Mouse (Mus musculus): ENCODE measurements around the gene Sh3bgr. TPM values are rescaled to one million over a fixed set of nuclear protein-coding genes. Genes with fewer than 3 reads are reported as not detected.

The Sh3bgr gene
- polyA plus RNA-seq, 1 experiment = 18.2 TPM

DNA sequence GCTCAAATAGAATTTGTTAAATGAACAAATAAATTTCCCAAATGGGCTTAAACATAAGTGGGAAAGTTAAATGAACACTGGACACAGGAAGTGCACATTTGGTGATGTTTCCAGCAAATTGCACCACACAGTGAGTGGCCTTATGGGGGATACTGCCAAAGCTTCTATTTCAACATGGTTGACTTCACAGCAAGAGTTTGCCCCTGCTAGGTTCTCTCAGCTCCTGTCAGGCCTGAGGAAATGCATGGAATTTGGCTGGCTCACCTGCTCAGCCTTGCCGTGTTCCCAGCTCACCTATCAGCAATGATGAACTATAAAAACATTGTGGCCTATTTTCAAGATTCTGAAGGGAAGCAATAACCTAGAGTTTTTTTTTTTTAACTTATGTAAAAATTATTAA, 39.3 kb upstream of the Sh3bgr start:
- 91% methylated on average over 1 of the region's 1 CpGs for WGBS
- TF ChIP-seq POLR2A (IDR thresholded peaks at IDR 0.05; ENCODE audit: borderline replicate concordance, extremely low read depth, low read depth, low read length) (no peak), CTCF (IDR thresholded peaks at IDR 0.05; ENCODE audit: insufficient read depth, low read length) (no peak)

DNA sequence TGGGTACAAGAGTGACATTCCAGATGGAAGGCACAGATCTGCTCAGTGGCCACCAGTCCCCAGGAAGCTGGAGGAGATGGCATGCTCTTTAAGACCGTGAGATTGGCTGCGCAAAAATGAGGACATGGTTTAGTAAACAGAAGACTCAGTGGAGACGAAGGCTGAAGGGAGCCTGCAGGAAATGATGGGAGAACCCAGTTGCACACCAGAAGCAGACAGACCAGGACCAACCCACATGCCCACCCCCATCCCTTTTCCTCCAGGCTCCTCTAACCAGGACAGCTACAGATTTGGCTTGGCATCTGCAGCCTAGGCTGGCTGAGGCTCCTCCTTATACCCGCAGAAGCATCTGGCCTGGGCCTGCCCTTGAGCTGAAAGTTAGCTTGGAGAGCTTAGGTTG, 38.9 kb upstream of the Sh3bgr start:
- no peak for DNase-seq
- no peak for TF ChIP-seq POLR2A (IDR thresholded peaks at IDR 0.05; ENCODE audit: borderline replicate concordance, extremely low read depth, low read depth, low read length)
- no peak for TF ChIP-seq CTCF (IDR thresholded peaks at IDR 0.05; ENCODE audit: insufficient read depth, low read length)
- Histone ChIP-seq H3K4me3 (replicated peaks; ENCODE audit: extremely low read depth, low read depth, low read length) (no peak overlapping the region), H3K4me1 (ENCODE audit: control insufficient read depth, insufficient read depth, low read length) (no peaks in the 10 kb centered on the region)
- 84% methylated on average over 4 of the region's 4 CpGs for WGBS

More for the DNA sequence above, 39.3 kb upstream of the Sh3bgr start:
- no peak overlapping the region for H3K4me3 ChIP-seq (replicated peaks; ENCODE audit: extremely low read depth, low read depth, low read length)
- H3K4me1 ChIP-seq (ENCODE audit: control insufficient read depth, insufficient read depth, low read length) = no peaks in the 10 kb centered on the region
- no peak for DNase-seq

DNA sequence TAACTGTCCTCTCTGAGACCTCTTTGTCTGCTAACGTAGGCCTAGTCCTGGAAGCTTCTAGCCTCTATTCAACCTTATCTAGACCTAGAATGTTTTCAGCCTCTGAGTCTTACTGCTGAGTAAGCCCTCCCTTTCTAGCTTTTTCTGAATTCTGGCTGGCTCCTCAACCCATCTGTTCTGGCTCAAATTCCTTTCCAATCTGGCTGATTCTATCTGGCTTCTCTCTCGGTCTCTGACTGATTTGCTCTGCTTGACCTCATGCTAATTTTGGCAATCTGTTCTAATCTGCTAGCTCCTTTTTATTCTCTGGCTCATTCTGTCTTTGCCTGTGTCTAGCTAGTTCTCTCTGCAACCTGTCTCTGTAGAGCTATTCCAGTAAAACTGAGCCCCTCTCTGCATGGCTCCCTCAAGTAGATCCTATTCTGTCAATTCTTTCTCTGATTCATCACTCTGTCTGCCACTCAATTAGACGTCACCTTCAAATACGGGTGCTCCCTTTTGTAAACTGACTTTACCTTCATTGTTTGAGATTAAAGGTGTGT, 34.5 kb upstream of the Sh3bgr start:
- WGBS = 63% methylated on average over 4 of the region's 4 CpGs
- no peaks in the 10 kb centered on the region for H3K4me1 ChIP-seq (ENCODE audit: control insufficient read depth, insufficient read depth, low read length)
- TF ChIP-seq POLR2A (IDR thresholded peaks at IDR 0.05; ENCODE audit: borderline replicate concordance, extremely low read depth, low read depth, low read length) = no peak
- TF ChIP-seq CTCF (IDR thresholded peaks at IDR 0.05; ENCODE audit: insufficient read depth, low read length) = no peak
- H3K4me3 ChIP-seq (replicated peaks; ENCODE audit: extremely low read depth, low read depth, low read length) = no peak overlapping the region
- no peak for DNase-seq

DNA sequence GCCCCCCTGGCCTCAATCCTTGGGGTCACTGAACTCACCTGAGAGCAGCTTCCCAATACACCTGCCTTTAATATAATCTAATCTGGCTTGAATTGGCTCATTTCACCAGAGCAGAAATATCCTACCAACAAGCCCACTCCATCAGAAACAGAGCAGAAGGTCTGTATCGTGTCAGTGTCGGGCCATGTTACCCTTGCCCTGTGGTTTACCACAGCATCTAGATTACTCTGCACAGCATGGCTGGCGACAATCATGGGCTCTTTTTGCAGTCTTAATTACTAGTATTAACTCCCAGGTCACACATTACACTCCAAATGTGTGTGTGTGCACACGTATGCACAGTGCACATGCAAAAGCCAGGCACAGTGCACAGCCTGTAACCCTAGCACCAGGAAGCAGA, 31.4 kb upstream of the Sh3bgr start:
- WGBS = 92% methylated on average over 4 of the region's 4 CpGs
- no peak overlapping the region for H3K4me3 ChIP-seq (replicated peaks; ENCODE audit: extremely low read depth, low read depth, low read length)
- DNase-seq = no peak
- no peaks in the 10 kb centered on the region for H3K4me1 ChIP-seq (ENCODE audit: control insufficient read depth, insufficient read depth, low read length)
- TF ChIP-seq CTCF (IDR thresholded peaks at IDR 0.05; ENCODE audit: insufficient read depth, low read length) = no peak
- TF ChIP-seq POLR2A (IDR thresholded peaks at IDR 0.05; ENCODE audit: borderline replicate concordance, extremely low read depth, low read depth, low read length) = no peak

DNA sequence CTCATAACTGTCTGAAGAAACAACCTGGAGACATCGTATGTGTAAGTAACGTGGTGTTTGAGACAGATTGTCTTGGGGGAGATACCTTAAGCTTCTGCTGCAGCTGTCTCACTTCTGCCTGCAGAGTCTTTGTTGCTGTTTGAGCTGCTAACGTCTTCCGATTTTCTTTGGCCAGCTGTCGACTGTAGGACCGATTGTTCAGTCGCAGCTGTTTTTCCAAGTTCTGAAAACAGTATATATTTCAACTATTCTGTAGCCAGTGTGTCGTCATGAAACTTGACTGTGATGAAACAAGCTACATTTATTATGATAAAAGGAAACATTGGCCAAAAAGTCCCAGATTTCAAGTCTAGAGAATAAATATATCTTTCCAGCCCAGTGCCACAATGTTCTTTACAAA, 26.6 kb upstream of the Sh3bgr start:
- WGBS = 72% methylated on average over 8 of the region's 8 CpGs
- Histone ChIP-seq H3K4me3 (replicated peaks; ENCODE audit: extremely low read depth, low read depth, low read length) (no peak overlapping the region), H3K4me1 (ENCODE audit: control insufficient read depth, insufficient read depth, low read length) (no peaks in the 10 kb centered on the region)
- no peak for DNase-seq
- TF ChIP-seq POLR2A (IDR thresholded peaks at IDR 0.05; ENCODE audit: borderline replicate concordance, extremely low read depth, low read depth, low read length) (no peak), CTCF (IDR thresholded peaks at IDR 0.05; ENCODE audit: insufficient read depth, low read length) (no peak)

DNA sequence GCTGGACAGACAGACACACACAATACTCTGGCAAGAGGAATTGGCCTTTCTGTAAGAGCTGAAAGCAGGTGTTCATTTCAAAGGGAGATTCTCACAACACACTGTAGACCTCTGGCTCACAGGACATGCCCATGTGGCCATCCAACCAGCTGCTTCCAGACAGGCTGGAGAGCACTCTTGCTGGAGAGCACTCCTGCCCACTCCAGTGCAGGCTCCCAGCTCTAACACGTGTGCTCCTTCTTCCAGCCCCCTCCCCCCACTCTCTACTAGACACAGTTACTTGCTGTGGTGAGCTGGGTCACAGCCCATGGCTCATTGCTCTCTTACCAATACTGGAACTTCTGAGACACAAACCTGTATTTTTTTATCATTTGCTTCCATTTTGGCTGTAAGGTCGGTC, 24.9 kb upstream of the Sh3bgr start:
- 34% methylated on average over 2 of the region's 2 CpGs for WGBS
- TF ChIP-seq CTCF (IDR thresholded peaks at IDR 0.05; ENCODE audit: insufficient read depth, low read length) = no peak
- TF ChIP-seq POLR2A (IDR thresholded peaks at IDR 0.05; ENCODE audit: borderline replicate concordance, extremely low read depth, low read depth, low read length) = no peak
- H3K4me3 ChIP-seq (replicated peaks; ENCODE audit: extremely low read depth, low read depth, low read length) = no peak overlapping the region
- peak; percentile 73 for DNase-seq
- H3K4me1 ChIP-seq (ENCODE audit: control insufficient read depth, insufficient read depth, low read length) = no peaks in the 10 kb centered on the region

DNA sequence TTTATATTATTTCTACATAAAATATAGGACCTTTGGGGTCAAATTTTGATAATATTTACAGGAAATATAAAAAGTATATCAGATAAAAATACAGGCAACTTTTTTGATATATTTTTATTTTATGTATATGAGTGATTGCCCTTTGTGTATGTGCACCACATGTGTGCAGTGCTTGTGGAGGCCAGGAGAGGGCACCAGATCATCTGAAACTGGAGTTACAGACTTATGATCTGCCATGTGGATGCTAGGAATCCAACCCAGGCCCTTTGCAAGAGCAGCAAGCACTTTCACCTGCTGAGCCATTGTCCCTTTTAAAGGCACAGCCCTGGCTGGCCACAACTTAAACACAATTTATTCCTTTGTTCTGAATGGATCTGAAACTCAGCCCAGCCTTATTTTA, 21.1 kb upstream of the Sh3bgr start:
- no peak for DNase-seq
- no peaks in the 10 kb centered on the region for H3K4me1 ChIP-seq (ENCODE audit: control insufficient read depth, insufficient read depth, low read length)
- TF ChIP-seq POLR2A (IDR thresholded peaks at IDR 0.05; ENCODE audit: borderline replicate concordance, extremely low read depth, low read depth, low read length) (no peak), CTCF (IDR thresholded peaks at IDR 0.05; ENCODE audit: insufficient read depth, low read length) (no peak)
- no peak overlapping the region for H3K4me3 ChIP-seq (replicated peaks; ENCODE audit: extremely low read depth, low read depth, low read length)

DNA sequence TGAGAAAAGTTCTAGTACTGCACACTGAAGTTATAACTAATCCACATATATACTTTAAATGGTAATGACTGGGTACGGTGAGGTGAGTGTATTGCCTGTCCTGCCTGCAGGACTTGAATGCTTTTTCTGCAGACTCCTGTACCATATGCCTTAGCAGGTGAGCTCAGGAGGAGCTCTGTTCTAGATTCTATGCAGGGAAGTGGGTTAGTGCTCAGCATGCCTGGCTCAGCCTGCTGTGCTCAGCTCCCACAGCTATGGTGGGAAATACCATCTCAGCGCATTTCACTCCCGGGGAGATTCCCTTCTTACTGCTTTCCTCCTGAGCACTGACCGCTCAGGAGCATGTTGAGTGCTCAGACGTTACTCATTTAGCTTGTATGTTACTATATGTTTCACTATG, 12.6 kb upstream of the Sh3bgr start:
- no peaks in the 10 kb centered on the region; the same call in 1 of the 2 replicates for H3K4me1 ChIP-seq (ENCODE audit: control insufficient read depth, insufficient read depth, low read length)
- TF ChIP-seq CTCF (IDR thresholded peaks at IDR 0.05; ENCODE audit: insufficient read depth, low read length) = no peak
- TF ChIP-seq POLR2A (IDR thresholded peaks at IDR 0.05; ENCODE audit: borderline replicate concordance, extremely low read depth, low read depth, low read length) = no peak
- no peak overlapping the region for H3K4me3 ChIP-seq (replicated peaks; ENCODE audit: extremely low read depth, low read depth, low read length)
- WGBS = 80% methylated on average over 5 of the region's 5 CpGs
- DNase-seq = no peak

DNA sequence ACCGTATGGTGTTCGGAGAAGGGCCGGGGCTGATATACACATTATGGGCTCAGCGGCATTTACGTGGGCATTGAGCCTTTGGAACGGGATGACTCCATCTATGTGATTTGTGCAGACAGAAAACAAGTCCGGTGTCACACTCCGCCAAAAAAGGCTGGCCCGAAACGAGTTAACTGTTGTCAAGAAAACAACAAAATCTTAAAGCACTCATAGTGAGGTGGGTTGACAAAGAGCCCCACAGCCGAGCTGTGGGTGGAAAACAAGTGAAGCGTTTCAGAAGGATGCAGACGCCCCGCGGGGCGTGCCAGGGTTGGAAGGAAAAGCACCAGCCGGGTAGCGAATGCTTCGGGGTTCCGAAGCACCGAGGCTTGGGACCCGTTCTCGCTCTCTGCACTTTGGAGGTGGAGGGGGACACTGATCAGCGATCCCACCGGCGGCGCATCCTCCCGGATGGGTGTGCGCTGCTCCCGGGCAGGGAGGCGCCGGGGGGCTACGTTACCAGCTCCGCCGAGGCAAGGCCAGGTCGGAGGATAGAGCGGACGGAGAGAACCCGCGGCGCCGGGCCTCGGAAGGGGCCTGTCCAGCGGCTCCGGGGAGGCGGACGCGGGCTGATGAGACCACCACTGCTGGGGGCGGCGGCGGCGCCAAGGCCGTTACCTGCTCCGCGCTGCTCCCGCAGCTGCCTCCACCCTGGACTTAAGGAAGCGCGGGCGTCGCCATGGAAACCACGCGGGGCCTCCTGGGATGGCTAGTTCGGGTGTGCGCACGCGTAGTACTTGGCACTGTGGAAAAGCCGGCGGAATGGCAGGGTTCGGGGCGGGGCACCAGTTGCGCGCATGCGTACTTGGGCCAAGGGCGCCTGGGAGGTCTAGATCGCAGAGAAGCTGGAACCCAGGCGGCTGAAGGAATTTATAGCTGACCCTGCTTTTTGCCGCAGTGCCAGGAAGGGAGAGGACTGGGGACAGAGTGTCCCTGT, 8.4 kb upstream of the Sh3bgr start, which contains the start of gene Lca5l:
Gene Lca5l, minus strand, starts transcription at position 741 of the 976 bp plus-strand sequence.
- Histone ChIP-seq H3K4me1 (ENCODE audit: control insufficient read depth, insufficient read depth, low read length) (no peaks in the 10 kb centered on the region; the same call in 1 of the 2 replicates), H3K4me3 (replicated peaks; ENCODE audit: extremely low read depth, low read depth, low read length) (peak within 1 kb of the TSS; percentile 87)
- no peak for TF ChIP-seq CTCF (IDR thresholded peaks at IDR 0.05; ENCODE audit: insufficient read depth, low read length)
- peak; percentile 56; the same call in 1 of the 2 replicates for TF ChIP-seq POLR2A (IDR thresholded peaks at IDR 0.05; ENCODE audit: borderline replicate concordance, extremely low read depth, low read depth, low read length)
- DNase-seq = peak; percentile 99
- under 1% methylated on average over 76 of the region's 77 CpGs for WGBS

DNA sequence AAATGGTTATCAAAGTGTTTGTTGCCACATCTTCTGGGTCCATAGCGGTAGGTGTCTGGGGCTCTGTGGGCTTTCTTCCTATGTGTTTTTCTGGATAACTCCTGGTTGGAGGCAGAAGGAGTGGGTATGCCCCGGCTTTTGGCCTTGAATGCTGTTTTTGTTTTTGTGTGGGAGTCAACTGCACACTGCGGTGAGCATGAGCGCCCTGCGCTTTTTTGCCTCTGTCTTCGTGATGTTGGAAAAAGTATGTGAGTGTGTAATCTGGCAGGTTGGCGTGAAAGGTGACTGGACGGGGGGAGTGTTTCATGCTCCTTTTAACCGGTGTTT, 415 bp downstream of the Sh3bgr start:
- no peak overlapping the region for H3K4me3 ChIP-seq (replicated peaks; ENCODE audit: extremely low read depth, low read depth, low read length)
- DNase-seq = no peak
- no peak for TF ChIP-seq POLR2A (IDR thresholded peaks at IDR 0.05; ENCODE audit: borderline replicate concordance, extremely low read depth, low read depth, low read length)
- no peak for TF ChIP-seq CTCF (IDR thresholded peaks at IDR 0.05; ENCODE audit: insufficient read depth, low read length)
- no peaks in the 10 kb centered on the region for H3K4me1 ChIP-seq (ENCODE audit: control insufficient read depth, insufficient read depth, low read length)
- WGBS = 40% methylated on average over 9 of the region's 9 CpGs
